Mouse (Mus musculus): ENCODE results near the gene Celsr1. TPM values are rescaled to one million over a fixed set of nuclear protein-coding genes. Genes with fewer than 3 reads are reported as not detected.
A peak's percentile ranks its signal among the peaks of the same experiment; 100 is the strongest.

Gene Celsr1
- polyA plus RNA-seq, 1 experiment from 2014 or later: 2.5 TPM

DNA sequence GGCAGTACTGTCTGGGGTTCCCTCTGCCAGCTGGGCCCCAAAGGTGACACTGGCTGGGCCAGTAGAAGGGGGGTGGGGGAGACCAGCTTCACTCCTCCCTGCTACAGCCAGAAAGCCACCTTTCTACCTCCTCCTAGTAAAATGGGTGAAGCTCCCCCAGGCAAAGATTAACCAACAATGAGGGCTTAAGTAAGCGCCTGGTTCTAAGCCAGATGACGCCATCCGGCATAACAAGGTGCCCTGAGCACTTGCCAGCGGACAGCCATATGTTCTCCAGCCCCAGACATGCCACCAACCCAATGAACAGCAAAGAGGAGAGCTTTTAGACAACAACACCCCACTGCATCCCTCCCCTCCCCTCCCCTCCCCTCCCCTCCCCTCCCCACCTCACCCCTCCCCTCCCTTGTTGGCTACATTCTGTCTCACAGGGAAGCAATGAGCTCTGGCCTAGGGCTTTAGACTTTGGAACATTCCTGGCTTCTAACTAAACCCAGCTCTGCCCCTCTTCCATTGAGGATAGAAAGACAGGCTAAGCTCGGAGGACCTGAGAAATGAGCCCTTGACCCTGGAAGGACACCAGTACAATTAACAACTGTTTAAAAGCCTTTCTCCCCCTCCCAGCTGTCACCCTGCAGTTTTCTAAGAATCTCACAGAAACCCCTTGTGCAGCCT lies 42.0 kb downstream of the Celsr1 start:
- no peak for ATAC-seq (ENCODE audit: insufficient number of reproducible peaks, insufficient read depth, low FRiP score, low TSS enrichment)
- Histone ChIP-seq H3K4me2 (replicated peaks) (no peak overlapping the region), H3K27me3 (peaks cover 4% of the 10 kb centered on the region), H3K9me3 (no peaks in the 10 kb centered on the region), H3K9ac (0 out of 2 replicates have a peak overlapping the region, but pooled peaks have one; percentile 12), H3K4me3 (no peak overlapping the region), H3K36me3 (no peaks in the 10 kb centered on the region), H3K27ac (peak overlapping the region; percentile 52; the same call in 1 of the 2 replicates), H3K4me1 (peaks cover 21% of the 10 kb centered on the region)
- WGBS: 48% methylated on average over 5 of the region's 5 CpGs

DNA sequence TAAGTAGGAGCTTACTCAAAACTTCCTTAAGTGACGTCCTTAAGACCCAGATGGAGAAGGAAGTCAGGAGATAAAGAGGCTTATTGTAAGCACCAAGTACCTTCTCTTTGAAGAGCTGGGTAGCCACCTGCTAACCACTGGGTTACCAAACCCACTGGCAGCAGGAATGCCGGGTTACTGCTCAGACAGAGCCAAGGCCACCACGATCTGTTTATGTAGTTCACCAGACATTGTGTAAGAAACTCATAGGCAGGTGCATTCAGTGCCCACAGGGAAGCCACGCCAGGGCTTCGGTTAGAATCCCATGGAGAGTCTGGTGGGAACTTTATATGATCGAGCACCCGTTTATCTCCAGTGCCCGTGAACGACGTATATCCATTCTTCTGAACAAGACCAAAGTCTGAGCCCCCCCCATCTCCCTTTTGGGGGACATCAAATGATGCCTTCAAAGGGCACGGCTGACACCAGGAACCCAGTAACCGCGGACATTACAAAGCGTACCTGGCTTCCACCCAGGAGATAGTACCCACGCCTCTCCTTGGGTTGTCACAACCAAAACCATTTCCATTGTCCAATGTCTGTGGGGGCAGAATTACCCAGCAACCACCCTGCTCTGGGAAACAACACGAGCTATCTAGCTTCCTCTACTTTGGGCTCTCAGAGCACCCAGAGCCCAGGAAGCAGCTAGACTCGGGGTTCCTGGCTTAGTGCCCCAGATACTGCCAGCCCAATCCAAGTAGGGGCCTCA lies 42.7 kb downstream of the Celsr1 start:
- H3K4me1 ChIP-seq: peaks cover 21% of the 10 kb centered on the region
- peaks cover 4% of the 10 kb centered on the region for H3K27me3 ChIP-seq
- H3K4me2 ChIP-seq (replicated peaks): no peak overlapping the region
- H3K4me3 ChIP-seq: no peak overlapping the region
- WGBS: 89% methylated on average over 17 of the region's 17 CpGs
- no peak overlapping the region for H3K27ac ChIP-seq
- H3K36me3 ChIP-seq: no peaks in the 10 kb centered on the region
- H3K9ac ChIP-seq: 0 out of 2 replicates have a peak overlapping the region, but pooled peaks have one; percentile 12
- H3K9me3 ChIP-seq: no peaks in the 10 kb centered on the region
- no peak for ATAC-seq (ENCODE audit: insufficient number of reproducible peaks, insufficient read depth, low FRiP score, low TSS enrichment)

DNA sequence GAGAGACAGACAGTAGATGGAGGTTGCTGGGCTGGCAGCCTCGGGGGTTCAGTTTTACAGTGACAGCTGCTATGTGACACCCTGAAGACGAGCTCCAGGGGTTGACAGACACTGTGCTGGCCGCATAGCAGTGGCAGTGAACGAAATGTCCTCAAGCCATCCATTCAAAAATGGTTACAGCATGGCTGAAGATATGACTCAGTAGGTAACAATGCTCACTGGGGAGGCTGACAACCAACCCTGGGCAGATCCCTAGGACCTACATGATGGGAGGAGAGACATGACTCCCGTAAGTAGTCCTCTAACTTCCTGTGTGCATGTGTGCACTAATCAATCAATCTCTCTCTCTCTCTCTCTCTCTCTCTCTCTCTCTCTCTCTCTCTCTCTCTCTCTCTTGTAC lies 45.7 kb downstream of the Celsr1 start:
- no peak for ATAC-seq (ENCODE audit: insufficient number of reproducible peaks, insufficient read depth, low FRiP score, low TSS enrichment)
- Histone ChIP-seq H3K4me3 (no peak overlapping the region), H3K4me2 (replicated peaks) (no peak overlapping the region), H3K9me3 (no peaks in the 10 kb centered on the region), H3K9ac (no peak overlapping the region), H3K36me3 (no peaks in the 10 kb centered on the region), H3K4me1 (peaks cover 13% of the 10 kb centered on the region), H3K27ac (no peak overlapping the region), H3K27me3 (no peaks in the 10 kb centered on the region; the same call in 1 of the 2 replicates)
- 65% methylated on average over 5 of the region's 5 CpGs for WGBS

DNA sequence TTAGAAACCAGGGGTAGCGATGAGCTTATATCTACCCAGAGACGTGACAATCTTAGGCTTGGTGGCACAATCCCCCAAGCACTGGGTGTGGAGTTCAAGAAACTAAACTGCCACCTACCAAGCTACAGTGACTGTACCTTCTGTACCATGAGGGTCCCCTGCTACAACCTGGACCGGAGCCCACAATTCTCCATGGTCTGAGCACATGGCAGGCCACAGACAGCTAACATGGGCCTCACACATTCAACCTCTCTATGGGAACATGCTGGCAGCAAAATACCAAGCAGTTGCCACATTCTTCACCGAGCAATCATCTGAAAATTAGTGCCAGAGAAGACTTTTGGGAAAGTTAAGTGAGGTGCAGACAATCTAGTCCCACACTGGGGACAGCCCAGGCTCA lies 47.4 kb downstream of the Celsr1 start:
- Histone ChIP-seq H3K4me3 (no peak overlapping the region), H3K4me1 (peaks cover 10% of the 10 kb centered on the region), H3K27ac (no peak overlapping the region), H3K4me2 (replicated peaks) (no peak overlapping the region), H3K9me3 (no peaks in the 10 kb centered on the region), H3K27me3 (no peaks in the 10 kb centered on the region; the same call in 1 of the 2 replicates), H3K36me3 (no peaks in the 10 kb centered on the region), H3K9ac (no peak overlapping the region)
- WGBS: 85% methylated on average over 4 of the region's 4 CpGs
- ATAC-seq (ENCODE audit: insufficient number of reproducible peaks, insufficient read depth, low FRiP score, low TSS enrichment): no peak

DNA sequence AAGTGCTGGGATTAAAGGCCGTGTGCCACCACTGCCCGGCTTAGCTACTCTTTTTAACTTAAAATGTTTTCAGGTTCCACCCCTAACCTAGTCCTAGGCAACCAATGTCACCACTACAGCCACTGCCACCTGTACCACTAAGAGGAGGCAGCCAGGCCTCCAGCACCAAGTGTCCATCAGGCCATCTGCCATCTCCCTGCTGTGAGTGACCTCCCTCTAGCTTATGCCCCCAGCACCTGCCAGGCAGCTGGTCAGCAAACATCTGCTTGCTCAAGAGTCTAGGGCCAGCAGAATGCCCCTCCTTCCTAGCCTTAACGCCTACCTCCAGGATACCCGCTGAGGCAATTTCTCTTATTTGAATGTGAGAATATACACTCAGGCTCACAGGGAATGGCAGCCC lies 48.0 kb downstream of the Celsr1 start:
- Histone ChIP-seq H3K4me2 (replicated peaks) (no peak overlapping the region), H3K27me3 (no peaks in the 10 kb centered on the region; the same call in 1 of the 2 replicates), H3K36me3 (no peaks in the 10 kb centered on the region), H3K4me3 (no peak overlapping the region), H3K9me3 (no peaks in the 10 kb centered on the region), H3K4me1 (peaks cover 9% of the 10 kb centered on the region; the same call in 1 of the 2 replicates), H3K9ac (no peak overlapping the region), H3K27ac (no peak overlapping the region)
- ATAC-seq (ENCODE audit: insufficient number of reproducible peaks, insufficient read depth, low FRiP score, low TSS enrichment): no peak
- WGBS: 78% methylated on average over 4 of the region's 4 CpGs

DNA sequence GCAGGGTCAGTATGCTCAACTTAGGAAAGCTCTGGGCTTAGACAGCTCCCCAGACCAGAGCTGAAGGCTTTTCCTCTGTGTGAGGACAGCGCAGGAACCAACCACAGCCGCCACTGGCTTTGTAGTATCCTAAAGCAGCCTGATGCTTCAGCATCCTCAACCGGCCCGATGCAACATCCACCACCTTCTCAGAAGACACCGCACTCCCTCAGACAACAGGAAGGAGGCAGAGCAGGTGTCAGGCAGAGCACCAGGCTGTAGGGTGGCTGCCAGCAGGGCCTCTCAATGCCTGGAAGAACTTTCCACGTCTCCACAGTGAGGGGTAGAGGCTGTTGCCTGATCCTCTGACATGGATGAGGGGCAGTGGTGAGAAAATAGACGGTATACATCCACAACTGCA lies 50.4 kb downstream of the Celsr1 start:
- no peaks in the 10 kb centered on the region for H3K9me3 ChIP-seq
- peaks cover 9% of the 10 kb centered on the region; the same call in 1 of the 2 replicates for H3K4me1 ChIP-seq
- no peak overlapping the region for H3K27ac ChIP-seq
- no peak overlapping the region for H3K4me3 ChIP-seq
- H3K9ac ChIP-seq: no peak overlapping the region
- 89% methylated on average over 7 of the region's 7 CpGs for WGBS
- H3K4me2 ChIP-seq (replicated peaks): no peak overlapping the region
- no peak for ATAC-seq (ENCODE audit: insufficient number of reproducible peaks, insufficient read depth, low FRiP score, low TSS enrichment)
- no peaks in the 10 kb centered on the region for H3K36me3 ChIP-seq
- no peaks in the 10 kb centered on the region; the same call in 1 of the 2 replicates for H3K27me3 ChIP-seq

DNA sequence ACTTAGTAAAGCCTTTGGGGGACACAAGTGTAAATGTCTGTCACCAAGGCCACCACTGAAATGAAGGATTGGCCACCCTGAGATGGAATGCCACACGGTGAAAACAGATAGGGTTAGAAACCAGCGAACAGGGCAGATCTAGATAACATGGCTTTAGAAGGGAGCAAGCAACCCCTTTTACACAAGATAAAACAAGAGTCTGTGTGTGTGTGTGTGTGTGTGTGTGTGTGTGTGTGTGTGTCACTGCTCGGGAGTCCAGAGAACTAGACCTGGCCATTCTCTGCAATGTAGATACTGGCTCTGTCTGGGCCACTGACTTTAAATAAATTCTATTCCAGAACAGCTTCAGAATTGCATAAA lies 51.2 kb downstream of the Celsr1 start:
- no peak overlapping the region for H3K4me2 ChIP-seq (replicated peaks)
- no peaks in the 10 kb centered on the region for H3K36me3 ChIP-seq
- ATAC-seq (ENCODE audit: insufficient number of reproducible peaks, insufficient read depth, low FRiP score, low TSS enrichment): no peak
- peaks cover 9% of the 10 kb centered on the region; the same call in 1 of the 2 replicates for H3K4me1 ChIP-seq
- no peak overlapping the region for H3K27ac ChIP-seq
- WGBS: 61% methylated on average over 3 of the region's 3 CpGs
- no peak overlapping the region for H3K4me3 ChIP-seq
- no peak overlapping the region for H3K9ac ChIP-seq
- no peaks in the 10 kb centered on the region; the same call in 1 of the 2 replicates for H3K27me3 ChIP-seq
- no peaks in the 10 kb centered on the region for H3K9me3 ChIP-seq

DNA sequence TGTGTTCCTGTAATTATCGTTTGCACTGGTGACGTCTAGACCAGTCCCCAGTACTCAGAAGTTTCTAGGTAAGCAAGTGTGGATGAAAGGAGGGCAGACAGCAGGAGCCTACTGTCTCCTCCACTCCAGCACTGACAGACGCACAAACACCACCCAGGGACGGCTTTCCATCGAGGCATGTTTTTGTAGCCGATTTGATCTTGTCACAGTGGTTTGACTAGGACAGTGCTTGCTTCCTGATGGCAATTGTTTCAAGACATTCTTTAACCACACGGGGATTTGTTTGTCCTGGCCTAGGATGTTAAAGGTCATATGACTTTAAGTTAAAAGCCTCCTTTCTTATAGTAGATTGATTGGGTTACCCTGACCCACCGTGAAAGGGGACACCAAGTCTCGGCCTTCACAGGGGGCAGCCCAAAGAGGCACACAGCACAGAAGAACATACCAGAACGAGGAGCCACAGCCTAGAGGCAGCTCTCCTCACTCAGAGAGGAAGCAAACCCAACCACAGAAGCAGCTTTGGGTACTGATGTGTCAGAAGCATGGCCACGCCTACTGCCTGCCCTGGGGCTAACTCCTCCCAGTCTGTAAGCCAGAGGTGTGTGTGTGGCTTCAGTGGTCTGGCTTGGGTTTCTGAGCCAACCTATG lies 51.7 kb downstream of the Celsr1 start:
- no peak overlapping the region for H3K27ac ChIP-seq
- no peak overlapping the region for H3K9ac ChIP-seq
- H3K4me3 ChIP-seq: no peak overlapping the region
- no peak overlapping the region for H3K4me2 ChIP-seq (replicated peaks)
- no peaks in the 10 kb centered on the region for H3K9me3 ChIP-seq
- no peaks in the 10 kb centered on the region; the same call in 1 of the 2 replicates for H3K27me3 ChIP-seq
- no peak for ATAC-seq (ENCODE audit: insufficient number of reproducible peaks, insufficient read depth, low FRiP score, low TSS enrichment)
- H3K36me3 ChIP-seq: no peaks in the 10 kb centered on the region
- peaks cover 13% of the 10 kb centered on the region; the same call in 1 of the 2 replicates for H3K4me1 ChIP-seq
- WGBS: 18% methylated on average over 11 of the region's 11 CpGs

DNA sequence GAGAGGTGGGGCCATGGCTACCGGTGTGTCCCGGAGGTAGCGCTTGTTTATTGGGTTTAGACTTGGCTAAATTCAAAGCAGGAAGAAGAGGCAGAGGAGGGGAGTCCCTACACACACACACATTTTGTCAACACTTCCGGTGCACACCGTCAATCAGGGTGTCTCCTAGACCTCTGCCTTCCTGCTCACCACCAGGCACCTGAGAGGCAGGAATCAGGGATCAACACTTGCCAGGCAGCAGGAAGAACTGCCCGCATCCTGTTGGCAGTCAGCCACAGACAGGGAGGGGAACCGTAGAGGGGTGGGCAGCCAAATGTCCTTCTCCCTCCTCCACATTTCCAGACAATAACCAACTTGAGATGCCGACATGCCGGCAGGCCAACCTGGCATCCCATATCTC lies 56.5 kb downstream of the Celsr1 start:
- Histone ChIP-seq H3K4me2 (replicated peaks) (no peak overlapping the region), H3K4me3 (no peak overlapping the region), H3K27me3 (no peaks in the 10 kb centered on the region), H3K4me1 (peaks cover 36% of the 10 kb centered on the region), H3K36me3 (no peaks in the 10 kb centered on the region), H3K9ac (no peak overlapping the region), H3K9me3 (no peaks in the 10 kb centered on the region), H3K27ac (no peak overlapping the region)
- 81% methylated on average over 9 of the region's 9 CpGs for WGBS
- no peak for ATAC-seq (ENCODE audit: insufficient number of reproducible peaks, insufficient read depth, low FRiP score, low TSS enrichment)

DNA sequence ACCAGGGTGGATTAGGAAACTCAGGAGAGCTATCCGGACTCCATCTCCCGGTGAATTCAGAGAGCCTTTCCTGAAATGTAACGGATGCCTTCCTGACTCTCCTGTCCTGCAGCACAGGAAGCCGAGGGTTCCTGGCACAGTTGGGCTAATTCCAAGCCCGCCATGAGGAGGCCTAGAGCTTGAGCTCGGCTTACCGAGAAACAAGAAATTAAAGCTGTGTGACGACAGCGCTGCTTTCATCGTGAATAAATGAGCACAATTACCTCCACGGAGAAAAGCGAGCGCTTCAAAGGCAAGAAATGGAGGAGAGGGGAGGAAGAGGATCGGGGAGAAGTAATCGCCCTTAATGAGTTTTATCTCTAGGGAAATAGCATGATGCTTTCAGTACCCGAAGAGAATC lies 57.8 kb downstream of the Celsr1 start:
- WGBS: 31% methylated on average over 16 of the region's 16 CpGs
- H3K27me3 ChIP-seq: no peaks in the 10 kb centered on the region
- ATAC-seq (ENCODE audit: insufficient number of reproducible peaks, insufficient read depth, low FRiP score, low TSS enrichment): no peak

DNA sequence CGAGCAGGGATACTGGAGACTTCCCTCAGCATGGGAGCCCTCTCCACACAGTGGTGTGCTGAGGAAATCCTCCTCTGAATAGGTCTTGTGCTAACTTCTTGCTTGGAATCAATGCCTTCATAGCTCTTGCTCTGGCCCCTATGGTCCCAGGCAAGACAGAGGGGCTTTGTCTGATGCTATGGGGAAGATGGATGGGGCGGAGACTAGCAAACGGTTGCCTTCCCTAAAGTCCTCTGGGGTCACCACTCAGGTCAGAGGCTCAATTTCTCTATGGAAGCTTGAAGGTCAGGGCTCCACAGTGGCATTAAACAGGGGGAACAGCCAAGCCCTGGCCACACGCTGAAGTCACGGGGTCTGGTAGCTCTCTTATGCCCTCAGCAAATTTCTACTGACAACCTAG lies 62.0 kb downstream of the Celsr1 start:
- WGBS: 26% methylated on average over 5 of the region's 5 CpGs

More for the DNA sequence above, 57.8 kb downstream of the Celsr1 start:
- Histone ChIP-seq H3K36me3 (no peaks in the 10 kb centered on the region), H3K4me2 (replicated peaks) (no peak overlapping the region), H3K27ac (0 out of 2 replicates have a peak overlapping the region, but pooled peaks have one; percentile 7), H3K4me1 (peaks cover 31% of the 10 kb centered on the region), H3K9ac (no peak overlapping the region), H3K9me3 (no peaks in the 10 kb centered on the region), H3K4me3 (no peak overlapping the region)

More for the DNA sequence above, 62.0 kb downstream of the Celsr1 start:
- Histone ChIP-seq H3K4me1 (peaks cover 37% of the 10 kb centered on the region), H3K9me3 (no peaks in the 10 kb centered on the region), H3K4me3 (no peak overlapping the region), H3K4me2 (replicated peaks) (no peak overlapping the region), H3K27me3 (no peaks in the 10 kb centered on the region), H3K36me3 (no peaks in the 10 kb centered on the region), H3K27ac (0 out of 2 replicates have a peak overlapping the region, but pooled peaks have one; percentile 4), H3K9ac (no peak overlapping the region)
- ATAC-seq (ENCODE audit: insufficient number of reproducible peaks, insufficient read depth, low FRiP score, low TSS enrichment): no peak
